Mouse (Mus musculus): ENCODE measurements around the gene Ccdc181. TPM values are rescaled to one million over a fixed set of nuclear protein-coding genes. Genes with fewer than 3 reads are reported as not detected.

The Ccdc181 gene
- total and polyA plus RNA-seq, 3 experiments: 8.8 to 12.1 (median 10.6) TPM

- no peaks in the 10 kb centered on the region for H3K79me2 ChIP-seq (replicated peaks; ENCODE audit: control insufficient read depth, extremely low read depth, insufficient read depth, poor library complexity, severe bottlenecking)
- H3K9me3 ChIP-seq (replicated peaks; ENCODE audit: low read length): no peaks in the 10 kb centered on the region
- H3K4me3 ChIP-seq (replicated peaks in 1 of 3; ENCODE audit: low read depth in 2 of 3, low read length in 2 of 3, poor library complexity in 1 of 3): no peak overlapping the region
- no peak for TF ChIP-seq ETS1 (conservative IDR thresholded peaks at IDR 0.05; ENCODE audit: low read depth, low read length)
- TF ChIP-seq MAFK (IDR thresholded peaks at IDR 0.05; ENCODE audit: insufficient replicate concordance, low read length): no peak
- no peak for TF ChIP-seq RAD21 (IDR thresholded peaks at IDR 0.05; ENCODE audit: low read depth, low read length)
- no peak for TF ChIP-seq MXI1 (IDR thresholded peaks at IDR 0.05; ENCODE audit: low read depth, low read length)
- TF ChIP-seq POLR2A (IDR thresholded peaks at IDR 0.05; ENCODE audit: low read depth, low read length): no peak
- no peak for TF ChIP-seq MAZ (IDR thresholded peaks at IDR 0.05; ENCODE audit: low read depth, low read length)
- no peak for TF ChIP-seq USF1 (IDR thresholded peaks at IDR 0.05; ENCODE audit: low read depth, low read length)
- TF ChIP-seq UBTF (IDR thresholded peaks at IDR 0.05; ENCODE audit: low read depth, low read length): no peak
- TF ChIP-seq IRF4 (IDR thresholded peaks at IDR 0.05; ENCODE audit: low read depth, low read length): no peak
- no peak for TF ChIP-seq ZC3H11A (IDR thresholded peaks at IDR 0.05; ENCODE audit: low read depth, low read length)
- no peak for TF ChIP-seq KAT2A (IDR thresholded peaks at IDR 0.05; ENCODE audit: insufficient replicate concordance, low read length)
- no peak for TF ChIP-seq JUND (conservative IDR thresholded peaks at IDR 0.05; ENCODE audit: low read depth, low read length)
- no peak for TF ChIP-seq POLR2AphosphoS2 (IDR thresholded peaks at IDR 0.05; ENCODE audit: low read depth, low read length)
- no peak for TF ChIP-seq JUN (IDR thresholded peaks at IDR 0.05; ENCODE audit: insufficient read depth, low read depth, low read length)
- dilution Hi-C loops (cut with MboI; ENCODE audit: extremely low pct_ligation_motif_present, extremely low pct_unique_long_range_greater_than_20kb, low sequenced_read_pairs) (no loop called here), in situ Hi-C loops (cut with MboI; ENCODE audit: low pct_ligation_motif_present, low pct_unique_long_range_greater_than_20kb, low sequenced_read_pairs) (no loop called here)
- no peak for DNase-seq (ENCODE audit: extremely low read depth)
- H3K4me1 ChIP-seq (ENCODE audit: control insufficient read depth in 1 of 2, insufficient read depth in 2 of 2): no peaks in the 10 kb centered on the region
- no peak overlapping the region for H3K4me2 ChIP-seq (ENCODE audit: insufficient read depth, low read depth, poor library complexity, severe bottlenecking)
- H3K9ac ChIP-seq (ENCODE audit: insufficient read depth, low read depth): no peak overlapping the region
- peaks cover 7 to 41% of the 10 kb centered on the region in 2 experiments for H3K36me3 ChIP-seq (replicated peaks in 1 of 2; ENCODE audit: control insufficient read depth in 1 of 2, insufficient read depth in 1 of 2, low read length in 1 of 2)
- H3K27ac ChIP-seq (ENCODE audit: insufficient read depth, low read depth): no peak overlapping the region
- H3K27me3 ChIP-seq (replicated peaks): no peaks in the 10 kb centered on the region
Observed at GRCm38 (mm10) chr1:164284007-164284406, 8.6 kb downstream of the Ccdc181 start.

GRCm38 (mm10) chr1:164287406-164287805 is 12.0 kb downstream of the Ccdc181 start:
- DNase-seq (ENCODE audit: extremely low read depth): no peak
- H3K79me2 ChIP-seq (replicated peaks; ENCODE audit: control insufficient read depth, extremely low read depth, insufficient read depth, poor library complexity, severe bottlenecking): no peaks in the 10 kb centered on the region
- no peak overlapping the region for H3K9ac ChIP-seq (ENCODE audit: insufficient read depth, low read depth)
- H3K27ac ChIP-seq (ENCODE audit: insufficient read depth, low read depth): no peak overlapping the region
- in situ Hi-C loops (cut with MboI; ENCODE audit: low pct_ligation_motif_present, low pct_unique_long_range_greater_than_20kb, low sequenced_read_pairs) (no loop called here), dilution Hi-C loops (cut with MboI; ENCODE audit: extremely low pct_ligation_motif_present, extremely low pct_unique_long_range_greater_than_20kb, low sequenced_read_pairs) (no loop called here)
- no peak overlapping the region for H3K4me3 ChIP-seq (replicated peaks in 1 of 3; ENCODE audit: low read depth in 2 of 3, low read length in 2 of 3, poor library complexity in 1 of 3)
- no peak overlapping the region for H3K4me2 ChIP-seq (ENCODE audit: insufficient read depth, low read depth, poor library complexity, severe bottlenecking)
- H3K9me3 ChIP-seq (replicated peaks; ENCODE audit: low read length): no peaks in the 10 kb centered on the region
- TF ChIP-seq USF1 (IDR thresholded peaks at IDR 0.05; ENCODE audit: low read depth, low read length) (no peak), MEF2A (IDR thresholded peaks at IDR 0.05; ENCODE audit: borderline replicate concordance, low read depth, low read length) (no peak), JUND (conservative IDR thresholded peaks at IDR 0.05; ENCODE audit: low read depth, low read length) (no peak), ZNF384 (IDR thresholded peaks at IDR 0.05; ENCODE audit: low read depth, low read length) (no peak), MAZ (IDR thresholded peaks at IDR 0.05; ENCODE audit: low read depth, low read length) (no peak), EP300 (IDR thresholded peaks at IDR 0.05; ENCODE audit: low read length) (no peak), CTCF (conservative IDR thresholded peaks at IDR 0.05 in 1 of 2, IDR thresholded peaks at IDR 0.05 in 1 of 2; ENCODE audit: low read depth in 2 of 2, low read length in 2 of 2) (no peak), UBTF (IDR thresholded peaks at IDR 0.05; ENCODE audit: low read depth, low read length) (no peak), KAT2A (IDR thresholded peaks at IDR 0.05; ENCODE audit: insufficient replicate concordance, low read length) (no peak), ZMIZ1 (IDR thresholded peaks at IDR 0.05; ENCODE audit: low read depth, low read length) (no peak), POLR2AphosphoS2 (IDR thresholded peaks at IDR 0.05; ENCODE audit: low read depth, low read length) (no peak), HCFC1 (IDR thresholded peaks at IDR 0.05; ENCODE audit: low read depth, low read length) (no peak), RCOR1 (conservative IDR thresholded peaks at IDR 0.05; ENCODE audit: low read depth, low read length) (no peak), ELF1 (IDR thresholded peaks at IDR 0.05; ENCODE audit: low read depth, low read length) (no peak), ETS1 (conservative IDR thresholded peaks at IDR 0.05; ENCODE audit: low read depth, low read length) (no peak), PAX5 (IDR thresholded peaks at IDR 0.05; ENCODE audit: low read length) (no peak), MYC (IDR thresholded peaks at IDR 0.05; ENCODE audit: low read depth, low read length) (no peak), NELFE (IDR thresholded peaks at IDR 0.05; ENCODE audit: low read depth, low read length) (no peak), JUN (IDR thresholded peaks at IDR 0.05; ENCODE audit: insufficient read depth, low read depth, low read length) (no peak)
- H3K4me1 ChIP-seq (ENCODE audit: control insufficient read depth in 1 of 2, insufficient read depth in 2 of 2): no peaks in the 10 kb centered on the region
- H3K36me3 ChIP-seq (replicated peaks in 1 of 2; ENCODE audit: control insufficient read depth in 1 of 2, insufficient read depth in 1 of 2, low read length in 1 of 2): peaks cover 17 to 50% of the 10 kb centered on the region in 2 experiments
- no peaks in the 10 kb centered on the region for H3K27me3 ChIP-seq (replicated peaks)

Measured in CH12.LX (cell line).